Mouse (Mus musculus) bone marrow macrophage, adult 2 months (primary cell): ENCODE data around the gene Csrp1. TPM values are rescaled to one million over a fixed set of nuclear protein-coding genes. Genes with fewer than 3 reads are reported as not detected.

ENCODE experiments used
- H3K27ac ChIP-seq: 2 replicates; pipeline ENCODE4 v1.5.1; 2012; ENCODE audit warnings: low read depth, low read length; ENCODE audit not compliant: insufficient read depth
- H3K4me1 ChIP-seq: 2 replicates; pipeline ENCODE4 v1.6.1; 2012; ENCODE audit warnings: low read length; ENCODE audit not compliant: control insufficient read depth, insufficient read depth
- H3K4me3 ChIP-seq: 2 replicates; pipeline ENCODE4 v1.5.1; 2012; ENCODE audit warnings: mild to moderate bottlenecking, low read length, moderate library complexity; ENCODE audit not compliant: insufficient read depth
- CTCF ChIP-seq: IDR thresholded peaks from 2 replicates; pipeline ENCODE4 v1.5.1; 2012; ENCODE audit warnings: low read depth, mild to moderate bottlenecking, low read length, moderate library complexity
- POLR2A ChIP-seq: IDR thresholded peaks from 2 replicates; pipeline ENCODE4 v1.6.1; 2012; ENCODE audit warnings: mild to moderate bottlenecking, low read depth, low read length, borderline replicate concordance
- polyA plus RNA-seq: library from polyadenylated mRNA; stranded (reverse); fragments of >200 nt; gene quantifications from 2 replicates; pipeline ENCODE4 v1.2.4, GENCODE M21; 2012; ENCODE audit not compliant: missing spikeins, insufficient read depth, insufficient read length

The Csrp1 gene
- polyA plus RNA-seq, 1 experiment, result 80.8 TPM

- peak; percentile 30; the same call in 1 of the 2 replicates for TF ChIP-seq CTCF
- no peak for TF ChIP-seq POLR2A
- Histone ChIP-seq H3K27ac (no peak overlapping the region), H3K4me3 (no peak overlapping the region), H3K4me1 (peaks cover 3% of the 10 kb centered on the region; the same call in 1 of the 2 replicates)
These were observed 67.9 kb downstream of the Csrp1 start for GRCm38 (mm10) chr1:135787799-135788198.

GRCm38 (mm10) chr1:135788708-135789107, 68.8 kb downstream of the Csrp1 start:
- Histone ChIP-seq H3K4me1 (no peaks in the 10 kb centered on the region), H3K27ac (no peak overlapping the region), H3K4me3 (no peak overlapping the region)
- TF ChIP-seq CTCF, result no peak

- no peak overlapping the region for H3K27ac ChIP-seq
- H3K4me1 ChIP-seq, result no peaks in the 10 kb centered on the region; the same call in 1 of the 2 replicates
- H3K4me3 ChIP-seq, result no peak overlapping the region
- TF ChIP-seq CTCF (peak; percentile 81), POLR2A (no peak)
These were observed 70.0 kb downstream of the Csrp1 start for GRCm38 (mm10) chr1:135789815-135790214.

GRCm38 (mm10) chr1:135792143-135792939, 72.5 kb downstream of the Csrp1 start:
- Histone ChIP-seq H3K4me3 (no peak overlapping the region), H3K27ac (no peak overlapping the region), H3K4me1 (no peaks in the 10 kb centered on the region; the same call in 1 of the 2 replicates)
- TF ChIP-seq CTCF (no peak), POLR2A (no peak)

GRCm38 (mm10) chr1:135793370-135794215, 73.7 kb downstream of the Csrp1 start:
- H3K4me1 ChIP-seq, result no peaks in the 10 kb centered on the region; the same call in 1 of the 2 replicates
- peak overlapping the region; percentile 42 for H3K4me3 ChIP-seq
- no peak for TF ChIP-seq POLR2A
- TF ChIP-seq CTCF, result no peak
- no peak overlapping the region for H3K27ac ChIP-seq

GRCm38 (mm10) chr1:135794216-135795134, 74.6 kb downstream of the Csrp1 start:
- H3K27ac ChIP-seq, result no peak overlapping the region
- H3K4me3 ChIP-seq, result peak overlapping the region; percentile 27
- no peaks in the 10 kb centered on the region; the same call in 1 of the 2 replicates for H3K4me1 ChIP-seq
- TF ChIP-seq POLR2A (no peak), CTCF (no peak)

GRCm38 (mm10) chr1:135798492-135798891, 78.6 kb downstream of the Csrp1 start:
- H3K4me1 ChIP-seq, result no peaks in the 10 kb centered on the region; the same call in 1 of the 2 replicates
- TF ChIP-seq CTCF (no peak), POLR2A (no peak)

GRCm38 (mm10) chr1:135799109-135799627, 79.3 kb downstream of the Csrp1 start:
- H3K27ac ChIP-seq, result no peak overlapping the region
- H3K4me1 ChIP-seq, result no peaks in the 10 kb centered on the region
- no peak for TF ChIP-seq POLR2A
- H3K4me3 ChIP-seq, result no peak overlapping the region

More at GRCm38 (mm10) chr1:135798492-135798891, 78.6 kb downstream of the Csrp1 start:
- no peak overlapping the region for H3K27ac ChIP-seq
- no peak overlapping the region for H3K4me3 ChIP-seq
